Mouse (Mus musculus) lung, postnatal 14 days (tissue): ENCODE data around the gene Vamp1.
A peak's percentile ranks its signal among the peaks of the same experiment; 100 is the strongest.
"Not testable (repeated sequence)": the region's sequence is repeated elsewhere in the genome, so short reads cannot be mapped to it uniquely, and the experiment has no call there.

ENCODE experiments used
- DNase-seq: peaks from one replicate; pipeline ENCODE4 v3.0.0; 2021

Vamp1 gene

DNA sequence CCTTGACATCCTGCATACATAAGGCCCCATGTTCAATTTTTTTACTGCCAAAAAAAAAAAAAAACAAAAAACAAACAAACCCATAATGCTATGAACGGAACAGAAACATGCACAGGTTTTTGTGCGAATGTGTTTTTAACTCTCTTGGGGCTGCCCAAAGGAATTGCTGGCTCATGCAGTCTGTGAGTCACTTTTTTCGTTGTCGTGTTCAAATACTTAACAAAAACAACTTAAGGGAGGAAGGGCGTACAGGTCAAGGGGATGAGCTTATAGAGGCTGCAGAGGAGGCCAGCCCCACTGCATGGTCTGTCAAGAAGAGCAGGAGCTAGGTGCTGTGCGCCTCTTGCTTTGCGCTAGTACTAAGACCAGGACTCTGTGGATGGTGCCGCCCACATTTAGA, 37.4 kb downstream of the Vamp1 start:
- DNase-seq: no peak

DNA sequence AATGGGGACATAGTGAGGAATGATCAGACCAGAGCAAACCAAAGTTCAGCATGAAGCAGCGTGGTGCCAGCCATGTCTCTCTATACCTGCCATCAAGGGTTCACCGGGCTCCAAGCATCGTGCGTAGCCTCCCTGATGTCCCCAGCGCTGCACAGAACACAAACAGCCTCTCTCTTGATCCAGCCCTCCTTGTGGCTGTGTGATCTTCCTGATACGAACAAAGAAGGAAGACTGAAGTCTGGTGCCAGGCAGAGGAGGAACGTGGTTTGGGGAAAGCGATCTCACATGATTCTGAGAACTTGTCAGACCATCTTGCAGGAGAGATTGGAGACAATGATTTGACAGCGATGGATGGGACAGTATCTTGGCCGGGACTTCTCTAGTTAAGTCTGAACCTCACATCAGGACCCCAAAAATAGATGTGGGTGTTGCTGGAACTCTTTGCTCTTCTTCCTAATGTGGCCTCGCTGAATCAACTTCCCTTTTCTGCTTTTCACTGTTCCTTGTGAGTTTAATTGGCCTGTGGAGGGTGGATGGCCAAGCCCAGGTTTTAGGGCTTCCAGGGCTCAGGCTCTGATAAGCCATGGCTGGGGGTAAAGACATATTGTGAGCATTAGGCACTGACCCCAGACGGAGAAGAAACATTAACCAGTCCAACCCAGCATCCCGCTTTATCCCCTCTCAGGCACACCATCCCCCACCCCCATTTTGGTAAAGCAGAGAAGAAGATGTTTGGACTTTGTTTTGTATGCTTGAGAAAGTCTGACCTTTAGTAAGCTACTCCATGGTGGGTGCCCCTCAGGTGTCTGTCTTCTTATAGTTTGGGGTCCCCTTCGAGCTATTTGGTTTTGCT, 38.7 kb downstream of the Vamp1 start:
- DNase-seq: no peak

DNA sequence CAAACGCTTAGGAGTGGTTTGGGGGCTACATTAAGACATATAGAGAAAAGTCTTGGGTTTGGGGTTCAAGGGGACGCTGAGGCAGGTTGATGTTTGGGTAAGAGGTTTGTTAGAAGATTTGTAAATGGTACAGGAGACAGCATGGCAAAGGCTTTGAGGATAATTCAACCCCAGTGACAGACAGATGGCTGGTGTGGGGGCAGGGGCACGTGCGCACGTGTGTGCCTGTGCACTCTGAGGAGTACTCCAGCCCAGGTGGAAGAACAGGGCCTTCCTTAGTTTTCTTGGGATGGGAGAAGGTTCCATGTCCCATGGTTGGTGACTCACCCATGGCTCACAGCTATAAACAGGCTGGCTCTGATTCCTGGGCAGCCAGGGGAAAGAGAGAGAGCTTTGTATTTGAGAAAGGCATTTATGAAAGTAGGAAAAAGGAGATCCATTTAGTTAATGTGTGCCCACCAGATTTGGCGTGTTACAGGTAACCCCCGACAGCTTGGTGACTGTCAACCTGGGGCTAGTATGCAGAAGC, 40.2 kb downstream of the Vamp1 start:
- no peak for DNase-seq

DNA sequence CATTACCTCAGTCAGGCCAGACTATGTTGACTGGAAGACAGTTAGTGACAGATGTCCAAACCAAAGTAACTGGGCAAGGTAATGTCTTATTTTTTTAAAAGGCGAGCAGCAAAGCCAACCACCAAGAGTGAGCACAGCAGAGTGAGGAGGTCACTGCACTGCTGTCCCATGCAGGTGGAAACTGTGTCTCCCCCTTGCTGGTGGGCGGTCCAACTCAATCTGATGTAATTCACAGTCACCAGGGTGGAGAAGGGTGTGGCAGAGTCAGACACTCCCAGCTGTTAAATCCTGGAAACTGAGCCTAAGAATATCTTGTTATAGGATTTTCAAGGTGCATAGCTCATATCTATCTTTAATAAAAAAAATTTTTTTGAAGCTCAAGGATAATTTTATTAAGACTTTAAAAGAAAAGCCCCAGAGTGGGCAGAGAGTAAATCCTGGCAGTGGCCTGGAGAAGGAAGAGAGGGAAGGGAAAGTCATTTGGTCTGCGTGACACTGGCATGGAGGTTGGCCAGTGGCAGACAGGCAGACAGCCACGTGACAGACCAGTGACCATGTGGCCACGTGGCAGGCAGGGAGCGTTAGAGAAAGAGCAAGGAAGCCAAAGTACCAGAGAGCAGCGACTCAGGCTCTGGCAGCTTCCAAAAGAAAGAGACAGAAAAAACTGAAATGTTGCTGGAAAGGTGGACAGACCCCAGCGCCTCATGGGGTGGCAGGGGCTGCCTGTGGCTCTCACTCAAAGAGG, 41.0 kb downstream of the Vamp1 start:
- no peak for DNase-seq

DNA sequence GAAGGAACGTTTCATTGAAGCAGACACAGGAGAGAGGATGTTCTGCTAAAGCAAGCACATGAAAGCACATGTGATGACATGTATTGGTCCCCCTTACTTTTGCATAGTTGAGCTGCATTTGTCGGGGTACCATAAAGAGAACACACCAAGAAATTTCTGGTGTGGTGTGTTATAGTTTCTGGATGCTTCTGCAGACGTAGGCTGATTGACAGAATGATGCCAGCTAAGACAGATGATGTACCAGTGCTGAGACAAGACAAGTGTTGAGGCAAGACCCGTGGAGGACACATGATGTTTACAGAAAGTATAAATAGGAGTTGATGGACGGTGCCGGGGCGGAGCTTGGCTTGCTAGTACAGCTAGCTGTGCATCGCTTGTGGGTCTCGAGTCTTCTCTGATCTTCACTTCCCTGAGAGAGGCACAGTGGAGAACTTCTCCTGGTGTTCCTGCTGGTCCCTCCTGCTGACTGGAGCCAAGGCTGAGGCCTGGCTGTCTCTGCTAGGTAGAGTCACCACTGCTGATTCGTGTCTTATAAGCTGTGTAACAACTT, 44.7 kb downstream of the Vamp1 start:
- DNase-seq: no peak

DNA sequence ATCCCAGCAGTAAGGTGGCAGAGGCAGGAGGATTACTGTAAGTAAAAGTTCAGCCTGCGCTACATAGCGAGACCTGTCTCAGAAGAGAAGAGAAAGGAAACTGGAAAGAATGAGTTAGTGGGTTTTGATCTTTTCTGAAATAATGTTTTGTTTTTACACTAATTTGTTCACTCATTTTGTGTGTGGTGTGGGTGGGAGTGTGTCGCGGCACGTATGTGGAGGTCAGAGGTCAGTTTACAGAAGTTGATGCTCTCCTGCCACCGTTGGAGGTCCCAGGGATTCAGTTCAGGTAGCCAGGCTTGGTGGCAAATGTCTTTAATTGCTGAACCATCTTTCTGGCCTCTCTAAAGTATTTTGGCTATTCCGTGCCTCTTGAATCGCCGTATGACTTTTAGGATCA, 48.9 kb downstream of the Vamp1 start:
- no peak for DNase-seq

DNA sequence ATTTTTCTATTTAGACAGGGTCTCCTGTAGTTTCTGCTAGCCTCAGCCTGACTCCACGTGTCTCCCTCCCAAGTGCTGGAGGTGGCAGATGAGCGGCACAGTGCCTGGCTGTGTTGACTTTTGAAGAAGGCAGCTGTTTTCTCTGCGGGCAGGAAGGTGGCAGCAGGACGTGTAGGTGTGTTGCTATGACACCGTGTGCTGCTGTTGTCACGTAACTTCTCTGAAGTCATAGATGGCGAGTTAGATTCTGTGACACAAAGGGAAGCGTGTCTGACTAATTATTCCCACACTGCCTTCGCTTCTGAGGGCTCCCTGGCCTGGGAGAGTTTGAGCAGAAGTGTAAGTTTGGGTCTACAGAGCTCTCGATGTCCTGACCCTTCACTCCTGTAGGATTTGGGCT, 49.9 kb downstream of the Vamp1 start:
- DNase-seq: no peak

DNA sequence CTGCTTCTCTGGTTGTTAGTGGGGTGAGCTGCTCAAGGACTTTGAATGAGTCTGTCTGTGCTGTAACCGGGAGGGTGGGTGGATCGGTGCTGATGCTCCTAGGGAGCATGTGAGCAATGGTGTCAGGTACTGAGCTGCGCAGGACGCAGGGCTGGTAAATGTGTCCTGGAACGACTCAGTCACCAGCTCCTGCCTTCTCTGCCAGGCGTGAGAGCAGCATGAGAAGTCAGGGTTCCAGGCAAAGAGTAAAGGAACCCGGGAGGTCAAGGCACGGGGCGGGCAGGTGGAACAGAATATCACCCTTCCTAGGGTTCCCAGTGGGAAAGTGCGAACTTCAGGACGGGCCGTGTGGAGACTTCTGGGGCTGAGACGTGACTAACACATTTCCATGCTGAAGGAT, 50.7 kb downstream of the Vamp1 start:
- DNase-seq: no peak

DNA sequence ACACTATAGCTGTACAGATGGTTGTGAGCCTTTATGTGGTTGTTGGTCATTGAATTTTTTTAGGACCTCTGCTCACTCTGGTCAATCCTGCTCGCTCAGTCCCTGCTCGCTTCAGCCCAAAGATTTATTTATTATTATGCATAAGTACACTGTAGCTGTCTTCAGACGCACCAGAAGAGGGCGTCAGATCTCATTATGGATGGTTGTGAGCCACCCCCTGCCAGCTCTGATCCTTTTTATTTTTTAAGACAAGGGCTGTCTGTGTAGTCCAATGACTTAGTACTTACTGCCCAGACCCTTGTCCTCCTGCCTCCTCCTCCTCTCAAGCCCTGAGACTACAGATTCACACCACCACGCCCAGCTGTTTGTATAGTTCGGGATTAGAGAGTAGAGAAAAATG, 51.2 kb downstream of the Vamp1 start:
- DNase-seq: not testable (repeated sequence)

DNA sequence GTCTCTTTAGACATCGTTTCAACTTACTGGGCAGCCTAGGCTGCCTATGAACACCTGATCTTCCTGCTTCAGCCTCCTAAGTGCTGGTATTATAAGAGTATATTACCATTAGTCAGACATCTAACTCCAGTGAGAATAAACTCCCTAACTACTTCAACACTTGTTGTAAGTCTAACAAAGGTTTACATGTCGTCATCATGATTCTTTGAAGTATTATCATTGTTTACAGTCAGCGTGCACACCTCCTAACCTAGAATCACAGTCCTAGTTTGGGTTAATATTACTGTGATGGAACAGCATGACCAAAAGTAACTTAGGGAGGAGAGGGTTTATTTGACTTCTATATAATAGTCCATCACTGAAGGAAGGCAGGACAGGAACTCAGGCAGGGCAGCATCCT, 52.1 kb downstream of the Vamp1 start:
- DNase-seq: no peak

DNA sequence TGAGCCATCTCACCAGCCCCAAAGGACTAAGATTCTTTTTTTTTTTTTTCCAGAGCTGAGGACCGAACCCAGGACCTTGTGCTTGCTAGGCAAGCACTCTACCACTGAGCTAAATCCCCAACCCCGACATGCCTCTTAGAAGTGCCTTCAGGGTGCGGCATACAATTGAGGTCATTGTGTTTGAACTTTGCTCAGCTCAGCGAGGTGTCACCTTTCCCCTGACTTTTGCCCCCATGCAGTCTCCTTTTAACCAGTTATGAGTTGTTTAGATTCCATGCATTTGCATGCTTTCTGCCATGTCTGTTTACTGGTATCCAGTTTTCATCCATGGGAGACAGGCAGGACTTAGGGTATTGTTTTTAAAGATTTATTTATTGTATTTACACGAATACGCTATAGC, 53.4 kb downstream of the Vamp1 start:
- no peak for DNase-seq

DNA sequence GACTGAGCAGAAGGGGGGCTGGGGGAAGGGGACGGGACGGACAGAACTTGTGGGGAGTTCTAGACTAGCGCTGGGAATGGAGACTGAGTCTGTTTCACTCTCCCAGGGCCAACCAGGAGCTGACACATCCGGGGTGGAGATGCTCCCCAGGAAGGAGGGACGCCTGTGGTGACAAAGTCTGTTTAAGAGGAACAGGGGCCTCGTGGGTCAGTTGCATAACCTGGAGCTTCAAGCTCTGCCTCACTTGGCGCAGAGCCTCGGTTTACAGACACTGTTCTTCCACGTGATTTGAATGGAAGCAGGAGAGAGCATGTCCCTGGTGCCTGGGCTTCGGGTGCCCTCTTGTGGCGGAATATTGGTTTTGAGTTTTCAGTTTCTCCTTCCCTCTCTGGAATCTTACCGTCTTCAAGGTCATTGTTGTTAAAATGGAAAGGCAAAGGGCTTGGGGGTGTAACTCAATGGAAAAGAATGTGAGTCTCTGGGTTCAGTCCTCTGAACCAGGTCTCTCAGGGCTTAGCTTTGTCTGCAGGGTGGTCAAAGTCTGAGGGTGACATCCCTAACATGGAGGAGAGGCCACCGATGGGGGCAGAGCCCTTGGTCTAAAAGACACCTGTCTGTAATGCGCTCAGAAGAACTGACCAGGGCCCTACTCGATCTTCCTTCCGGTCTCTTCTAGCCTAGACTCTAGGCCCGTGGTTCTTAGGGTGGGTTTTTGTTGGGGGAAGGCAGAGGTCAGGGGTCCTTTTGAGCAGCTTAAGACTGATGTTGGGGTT, 56.3 kb downstream of the Vamp1 start:
- DNase-seq: peak; percentile 96

DNA sequence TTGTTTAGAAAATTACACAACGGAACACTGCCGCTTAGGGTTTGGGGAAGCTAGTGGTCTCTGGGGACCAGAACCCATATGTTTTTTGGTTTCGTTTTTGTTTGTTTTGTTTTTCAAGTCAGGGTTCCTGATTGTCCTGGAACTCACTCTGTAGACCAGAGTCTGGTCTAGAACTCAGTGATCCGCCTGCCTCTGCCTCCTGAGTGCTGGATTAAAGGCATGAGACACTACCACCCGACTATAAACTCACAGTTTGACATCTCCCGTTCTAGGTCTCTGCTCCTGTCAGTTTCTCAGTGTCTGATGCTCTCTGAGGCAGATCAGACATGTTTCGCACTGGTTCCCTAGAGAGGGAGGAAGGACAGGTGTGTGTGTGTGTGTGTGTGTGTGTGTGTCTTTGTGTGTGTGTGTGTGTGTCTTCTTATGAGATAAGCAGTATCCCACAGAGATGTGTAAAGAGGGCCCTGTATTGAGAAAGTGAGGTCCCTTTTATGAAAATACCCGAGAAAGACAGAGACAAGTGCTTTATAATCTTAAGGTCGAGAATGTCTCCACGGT, 57.0 kb downstream of the Vamp1 start:
- no peak for DNase-seq

DNA sequence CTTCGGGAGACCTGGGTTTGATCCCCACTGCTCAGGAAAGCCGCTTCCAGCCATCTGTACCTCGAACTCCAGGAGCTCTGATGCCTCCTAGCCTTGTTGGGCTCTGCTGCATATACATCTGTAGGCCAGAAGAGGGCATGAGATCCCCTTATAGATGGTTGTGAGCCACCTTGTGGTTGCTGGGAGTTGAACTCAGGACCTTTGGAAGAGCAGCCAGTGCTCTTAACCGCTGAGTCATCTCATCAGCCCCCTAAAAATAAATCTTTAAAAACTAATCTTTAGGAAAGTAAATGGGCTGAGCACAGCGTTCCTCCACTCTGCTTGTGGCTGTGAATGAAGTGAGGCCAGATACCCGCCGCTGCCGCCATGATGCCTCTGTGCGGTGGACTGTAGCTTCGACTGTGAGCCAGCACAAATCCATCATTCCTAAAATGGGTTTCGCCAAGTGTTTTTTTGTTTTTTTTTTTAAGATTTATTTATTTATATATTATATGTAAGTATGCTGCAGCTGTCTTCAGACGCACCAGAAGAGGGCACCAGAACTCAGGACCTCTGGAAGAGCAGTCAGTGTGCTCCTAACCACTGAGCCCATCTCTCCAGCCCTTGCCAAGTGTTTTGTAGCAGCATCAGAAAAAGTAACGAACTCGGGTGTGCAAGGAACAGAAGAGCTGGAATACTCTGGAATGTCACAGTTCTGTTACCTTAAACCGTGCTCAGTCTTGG, 59.7 kb downstream of the Vamp1 start:
- DNase-seq: peak; percentile 73

DNA sequence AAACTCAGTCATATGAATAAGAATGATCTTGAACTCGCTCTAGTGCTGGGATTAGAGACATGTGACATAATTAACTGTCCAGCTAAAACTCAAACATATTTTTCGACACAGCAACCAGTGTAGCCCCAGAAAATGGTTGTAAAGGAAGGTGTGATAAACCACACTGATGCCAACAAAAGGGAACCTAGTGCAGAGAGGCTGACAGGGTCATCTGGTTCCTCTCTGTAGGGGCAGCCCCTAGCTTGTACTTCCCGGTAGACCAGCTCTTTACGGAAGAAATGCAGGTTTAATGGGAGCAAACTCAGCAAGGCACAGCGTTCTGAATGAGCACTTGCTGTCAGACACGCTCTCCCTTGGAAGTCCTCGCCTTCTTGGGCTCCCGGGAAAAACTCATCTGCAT, 64.4 kb downstream of the Vamp1 start:
- DNase-seq: no peak

DNA sequence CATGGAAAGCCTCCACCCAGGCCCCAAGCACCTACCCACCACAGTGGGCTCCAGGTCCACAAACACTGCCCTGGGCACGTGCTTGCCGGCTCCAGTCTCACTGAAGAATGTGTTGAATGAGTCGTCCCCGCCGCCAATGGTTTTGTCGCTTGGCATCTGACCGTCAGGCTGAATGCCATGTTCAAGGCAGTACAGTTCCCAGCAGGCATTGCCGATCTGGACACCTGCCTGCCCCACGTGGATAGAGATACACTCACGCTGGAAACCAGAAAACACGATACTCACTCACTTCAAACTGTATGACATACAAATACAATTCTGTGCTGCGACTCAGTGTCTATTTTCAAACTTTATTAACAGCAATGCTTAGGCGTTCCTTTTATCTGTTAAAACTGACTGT, 67.4 kb downstream of the Vamp1 start:
- DNase-seq: not testable (repeated sequence)

DNA sequence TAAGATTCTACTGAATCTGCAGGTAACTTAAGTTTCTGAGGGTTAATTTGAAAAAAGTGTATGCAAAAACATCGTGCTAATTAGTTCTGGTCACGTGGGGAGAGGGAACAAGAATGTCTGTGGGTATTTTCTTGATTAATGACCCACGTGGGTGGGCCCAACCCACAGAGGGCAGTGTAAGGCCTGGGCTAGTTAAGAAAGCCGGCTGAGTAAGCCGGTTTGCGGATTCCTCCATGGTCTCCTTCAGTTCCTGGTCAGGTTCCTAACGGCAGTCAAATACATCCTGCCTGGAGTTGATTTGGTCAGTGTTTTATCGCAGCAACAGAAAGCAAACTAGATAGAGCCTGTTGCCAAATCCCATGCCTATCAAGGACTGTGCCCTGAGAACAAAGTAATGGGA, 68.9 kb downstream of the Vamp1 start:
- no peak for DNase-seq

DNA sequence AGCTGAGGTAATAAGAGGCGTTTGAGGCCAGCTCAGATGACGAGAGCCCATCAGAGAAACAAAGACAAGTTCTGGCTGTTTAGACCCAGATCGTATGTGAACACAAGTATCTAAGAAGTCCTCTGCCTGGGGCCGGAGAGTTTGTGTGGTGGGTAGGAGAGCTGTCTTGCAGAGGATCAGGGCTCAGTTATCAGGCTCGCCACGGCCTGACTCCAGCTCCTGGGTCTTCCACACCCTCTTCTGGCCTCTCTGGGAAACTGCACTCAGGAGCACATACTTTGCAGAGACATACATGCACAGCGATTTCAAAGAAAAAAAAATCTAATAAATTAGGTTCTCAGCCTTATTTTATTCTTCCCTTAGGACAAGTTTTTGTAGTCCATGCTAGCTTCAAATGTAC, 69.4 kb downstream of the Vamp1 start:
- DNase-seq: no peak

DNA sequence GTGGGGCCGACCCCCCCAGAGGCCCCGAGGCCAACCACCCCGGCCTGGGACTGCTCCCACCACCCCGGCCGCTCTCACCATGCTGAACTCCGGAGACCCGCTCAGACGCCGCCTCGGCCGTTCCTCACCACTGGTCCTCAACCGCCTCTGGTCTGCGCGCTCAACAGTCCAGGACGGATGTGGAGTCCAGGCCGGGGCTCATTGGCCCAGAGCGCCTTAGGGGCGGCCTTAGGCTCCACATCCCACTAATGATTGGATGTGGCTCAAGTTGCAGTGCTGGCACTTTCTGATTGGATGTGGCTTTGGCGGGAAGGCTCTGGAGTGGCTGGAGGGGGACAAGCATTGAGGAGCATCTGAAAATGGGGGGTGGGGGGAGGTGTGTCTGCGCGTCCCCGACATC, 70.5 kb downstream of the Vamp1 start, which contains the start of gene Tuba3a:
Gene Tuba3a, minus strand, starts transcription at position 153 of the 400 bp plus-strand sequence.
- no peak for DNase-seq

DNA sequence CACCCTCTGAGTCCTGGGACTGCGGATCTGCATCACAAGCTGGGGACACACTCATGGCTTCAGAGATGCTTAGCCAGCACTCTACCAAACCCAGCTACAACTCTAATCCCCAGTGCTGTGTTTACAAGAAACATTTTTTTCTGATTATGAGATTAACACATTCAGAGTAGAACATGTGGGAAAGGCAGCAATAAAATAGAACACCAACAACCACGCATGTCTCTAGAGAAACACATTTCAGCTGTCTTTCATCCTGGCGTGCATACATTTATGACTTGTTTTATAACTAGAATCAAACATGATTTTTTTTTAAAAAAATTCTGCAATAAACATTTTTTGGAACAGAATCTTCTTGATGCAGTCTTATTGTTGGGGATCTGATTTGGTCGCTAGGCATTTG, 71.6 kb downstream of the Vamp1 start:
- DNase-seq: no peak

DNA sequence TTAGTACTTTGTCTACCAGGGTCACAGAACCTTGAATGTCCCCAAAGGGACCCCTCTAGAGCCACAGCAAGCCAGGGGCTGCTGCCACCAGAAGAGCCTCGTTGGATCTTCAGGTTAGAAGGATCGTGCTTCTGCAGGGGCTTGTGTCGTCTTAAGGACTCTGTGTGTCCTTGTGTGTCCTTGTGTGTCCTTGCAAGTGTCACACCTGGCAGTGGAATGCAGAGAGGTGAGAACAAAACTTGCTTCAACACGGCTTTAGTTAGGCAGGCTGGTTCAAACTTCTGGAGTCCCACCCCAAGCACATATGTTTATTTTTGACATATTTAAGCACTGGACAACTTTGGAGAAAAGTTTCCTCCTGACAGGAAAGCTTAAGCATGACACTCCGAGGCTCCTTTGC, 73.4 kb downstream of the Vamp1 start:
- DNase-seq: no peak

DNA sequence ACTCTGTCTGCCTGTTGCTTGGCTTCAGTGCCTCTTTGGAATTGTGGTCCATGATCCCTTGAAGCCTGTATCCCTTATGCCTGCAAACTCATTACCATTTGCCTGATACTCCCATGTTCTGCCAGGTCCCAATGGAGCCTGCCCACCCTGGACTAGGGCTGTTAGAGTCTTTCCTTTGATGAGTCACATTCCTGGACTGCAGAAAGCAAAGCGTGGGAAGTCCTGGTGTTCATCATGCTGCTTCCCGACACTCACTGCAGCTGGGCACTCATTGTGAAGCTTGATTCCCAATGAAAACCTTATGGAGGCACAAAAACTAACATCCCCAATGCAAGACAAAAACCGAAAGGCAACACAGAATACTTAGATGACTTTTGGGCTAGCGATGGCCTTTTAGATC, 76.0 kb downstream of the Vamp1 start:
- DNase-seq: no peak
